9 mouse cellular contexts compared by ENCODE assay signal in genomic region chr6:114890411-114891115, GRCm38 (mm10).
DNase-seq lines count a peak whose midpoint lies in the region; ATAC-seq and TF ChIP-seq lines count a peak whose summit lies in the region.
"Had no signal": no experiment of that assay in that cellular context is flagged by ENCODE, and none has a peak within 500 bp of the region (broad histone marks: within the 10 kb centered on the region; RNA-seq: fewer than 3 reads in every experiment).

No protein-coding gene starts in this region.

- WGBS in cerebellum, adult 2 months = 10% methylated on average over 19 of the region's 19 CpGs
- WGBS in hindbrain, embryonic 13.5 days = 41% methylated on average over 19 of the region's 19 CpGs

- TF ChIP-seq CTCF in E14TG2a.4 (conservative IDR thresholded peaks at IDR 0.05; ENCODE audit: low read length) = no peak
- no peak for TF ChIP-seq CTCF in cerebellum, adult 2 months (IDR thresholded peaks at IDR 0.05; ENCODE audit: borderline replicate concordance, insufficient read depth, low read depth, low read length)
- peak; percentile 21; the same call in 1 of the 2 replicates for TF ChIP-seq CTCF in gastrocnemius, adult 2 months (IDR thresholded peaks at IDR 0.05)

- no peak overlapping the region for H3K9ac ChIP-seq in hindbrain, embryonic 13.5 days

- ATAC-seq in hindbrain, embryonic 13.5 days (ENCODE audit: low FRiP score) = no peak; the same call in 1 of the 2 replicates

- H3K4me2 ChIP-seq in hindbrain, embryonic 13.5 days = no peak overlapping the region

- H3K36me3 ChIP-seq in E14TG2a.4 (ENCODE audit: insufficient read depth, low read length) = no peaks in the 10 kb centered on the region
- 0 out of 2 replicates have a peak, but pooled peaks cover 7% of the 10 kb centered on the region for H3K36me3 ChIP-seq in hindbrain, embryonic 13.5 days

- TF ChIP-seq POLR2A in cerebellum, adult 2 months (IDR thresholded peaks at IDR 0.05; ENCODE audit: borderline replicate concordance, insufficient read depth, low read length) = no peak

- intact Hi-C loops in gastrocnemius, adult 2 months (cut with DNase I) = loop anchor here (2.0 kb wide), 1 partner anchor 30 kb away; no protein-coding TSS in a partner anchor

- peak overlapping the region; percentile 43 for H3K4me3 ChIP-seq in E14TG2a.4 (replicated peaks; ENCODE audit: low read length)
- no peak overlapping the region for H3K4me3 ChIP-seq in cerebellum, adult 2 months (replicated peaks; ENCODE audit: insufficient read depth, low read depth, low read length)
- peak overlapping the region; percentile 58 for H3K4me3 ChIP-seq in gastrocnemius, adult 2 months
- H3K4me3 ChIP-seq in hindbrain, embryonic 13.5 days = no peak overlapping the region

- DNase-seq in cerebellum, adult 2 months = peak; percentile 90 to 91
- DNase-seq in gastrocnemius, adult 2 months = peak; percentile 95
- peak; percentile 62 to 75 for DNase-seq in layer of hippocampus, postnatal 25 days (ENCODE audit: extremely low spot score in 1 of 2, low spot score in 1 of 2)
- peak; percentile 94 for DNase-seq in lung, postnatal 14 days
- peak; percentile 72 for DNase-seq in right cerebral cortex, postnatal 25 days
- DNase-seq in T-cell, adult 2 months (ENCODE audit: low spot score) = no peak

- no peaks in the 10 kb centered on the region for H3K9me3 ChIP-seq in E14TG2a.4 (ENCODE audit: low read length)
- no peaks in the 10 kb centered on the region for H3K9me3 ChIP-seq in hindbrain, embryonic 13.5 days

- peaks cover 32% of the 10 kb centered on the region for H3K4me1 ChIP-seq in E14TG2a.4 (replicated peaks; ENCODE audit: low read depth, low read length)
- peaks cover 24% of the 10 kb centered on the region for H3K4me1 ChIP-seq in cerebellum, adult 2 months (ENCODE audit: control insufficient read depth, insufficient read depth, low read length)
- peaks cover 82% of the 10 kb centered on the region for H3K4me1 ChIP-seq in hindbrain, embryonic 13.5 days (replicated peaks)

- peaks cover 3% of the 10 kb centered on the region; the same call in 1 of the 2 replicates for H3K27me3 ChIP-seq in E14TG2a.4 (ENCODE audit: insufficient read depth, low read length)
- H3K27me3 ChIP-seq in cerebellum, adult 2 months (ENCODE audit: control insufficient read depth, insufficient read depth, low read length) = no peaks in the 10 kb centered on the region
- no peaks in the 10 kb centered on the region for H3K27me3 ChIP-seq in hindbrain, embryonic 13.5 days

- no peak overlapping the region for H3K27ac ChIP-seq in cerebellum, adult 2 months (ENCODE audit: insufficient read depth, low read length)
- peak overlapping the region; percentile 88 for H3K27ac ChIP-seq in gastrocnemius, adult 2 months
- peak overlapping the region; percentile 72 for H3K27ac ChIP-seq in hindbrain, embryonic 13.5 days
- H3K27ac ChIP-seq: macrophage had no signal

Comparison
In these comparisons a context has a peak if more than half of its experiments do, and no peak if none do; other contexts are left out.
1. H3K4me3 ChIP-seq: peak in E14TG2a.4 (single experiment) and gastrocnemius, adult 2 months (single experiment); none in cerebellum, adult 2 months (single experiment) and hindbrain, embryonic 13.5 days (single experiment).